Mouse (Mus musculus): Measurements from ENCODE around the gene Plcb1.

- TF ChIP-seq ZNF384 (IDR thresholded peaks at IDR 0.05; ENCODE audit: low read depth, low read length) (no peak), ZC3H11A (IDR thresholded peaks at IDR 0.05; ENCODE audit: borderline replicate concordance, low read depth, low read length) (no peak)
These were observed 986 bp downstream of the Plcb1 start for GRCm38 (mm10) chr2:134786856-134787250.
